Mouse (Mus musculus) urinary bladder, postnatal 36 days (tissue): ENCODE data around the gene Mrpl17.
A peak's percentile ranks its signal among the peaks of the same experiment; 100 is the strongest.

Experiments
- DNase-seq, 2 experiments: peaks; one replicate each; pipeline ENCODE4 v3.0.0; 2022; ENCODE audit warnings: low spot score in 2 of 2, mixed read lengths in 1 of 2

Mrpl17 gene

DNA sequence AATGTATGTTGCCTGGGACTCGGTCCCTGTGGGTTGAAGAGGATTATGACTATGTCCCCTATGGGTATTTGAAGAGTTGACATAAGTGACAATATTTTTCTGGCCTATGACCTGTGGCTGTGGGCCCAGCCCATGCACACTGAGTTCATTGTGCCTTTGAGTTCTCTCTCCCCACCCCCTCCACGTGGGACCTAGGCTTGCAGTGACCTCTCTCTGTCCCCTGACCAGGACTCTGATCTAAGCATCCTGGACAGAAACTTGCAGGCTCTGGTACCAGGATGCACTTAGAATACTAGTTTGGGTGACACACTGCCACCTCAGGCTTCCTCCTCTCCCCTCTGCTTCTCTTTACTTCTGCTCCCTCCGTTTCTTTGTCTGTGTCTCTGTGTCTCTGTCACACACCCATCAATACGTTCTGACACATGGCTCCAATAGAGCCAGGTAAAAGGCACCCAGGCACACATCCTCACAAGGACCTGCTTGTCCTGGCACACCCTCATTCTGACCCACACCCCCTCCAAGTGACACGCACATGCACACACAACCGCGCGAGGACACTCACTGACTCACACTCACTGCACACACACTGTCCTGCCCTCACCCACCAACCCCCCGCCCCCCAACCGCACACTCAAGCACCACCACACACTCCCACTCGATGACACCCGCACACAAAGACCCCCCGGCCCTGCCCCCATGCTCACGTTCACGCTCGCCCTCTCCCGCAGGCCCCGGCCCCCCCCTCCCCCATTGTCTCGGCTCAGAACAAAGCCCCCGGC is 24.2 kb downstream of the Mrpl17 start:
- DNase-seq: no peak

GRCm38 (mm10) chr7:105784556-105784955 is 26.3 kb downstream of the Mrpl17 start:
- DNase-seq: no peak

GRCm38 (mm10) chr7:105783861-105784260 is 27.0 kb downstream of the Mrpl17 start:
- no peak for DNase-seq

DNA sequence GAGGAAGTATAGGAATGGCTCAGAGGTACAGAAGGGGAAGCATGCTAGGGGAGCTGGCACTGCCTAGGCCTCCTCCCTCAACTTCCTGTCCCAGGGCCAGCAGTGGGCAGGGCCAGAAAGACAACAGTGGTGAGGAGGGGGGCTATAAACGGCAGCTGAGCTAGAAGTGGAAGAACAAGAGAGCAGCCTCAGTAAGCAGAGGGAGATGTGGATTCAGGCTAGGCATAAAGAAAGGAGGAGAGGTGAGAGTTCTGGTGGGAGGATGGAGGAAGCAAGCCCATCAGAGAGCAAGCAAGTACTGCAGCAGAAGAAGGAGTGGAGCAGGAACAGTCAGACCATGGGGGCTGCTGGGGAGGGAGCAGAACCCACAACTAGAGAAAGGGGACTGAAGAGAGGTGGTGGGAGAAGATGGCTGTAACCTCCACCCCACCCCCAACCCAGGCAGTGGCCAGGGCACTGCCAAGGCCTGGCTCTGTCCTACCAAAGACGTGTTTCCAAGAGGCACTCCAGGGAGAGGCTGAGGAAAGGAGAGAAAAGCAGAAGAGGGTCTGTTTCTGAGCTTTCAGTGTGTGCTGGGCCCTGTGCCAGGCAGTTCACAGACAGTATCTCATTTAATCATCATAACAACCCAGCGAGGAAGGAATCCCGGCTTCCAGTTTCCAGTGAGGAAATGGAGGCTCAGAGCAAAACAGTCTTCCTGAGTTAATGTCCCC is 32.2 kb downstream of the Mrpl17 start:
- DNase-seq: peak in 1 of 2 experiments; percentile 32

DNA sequence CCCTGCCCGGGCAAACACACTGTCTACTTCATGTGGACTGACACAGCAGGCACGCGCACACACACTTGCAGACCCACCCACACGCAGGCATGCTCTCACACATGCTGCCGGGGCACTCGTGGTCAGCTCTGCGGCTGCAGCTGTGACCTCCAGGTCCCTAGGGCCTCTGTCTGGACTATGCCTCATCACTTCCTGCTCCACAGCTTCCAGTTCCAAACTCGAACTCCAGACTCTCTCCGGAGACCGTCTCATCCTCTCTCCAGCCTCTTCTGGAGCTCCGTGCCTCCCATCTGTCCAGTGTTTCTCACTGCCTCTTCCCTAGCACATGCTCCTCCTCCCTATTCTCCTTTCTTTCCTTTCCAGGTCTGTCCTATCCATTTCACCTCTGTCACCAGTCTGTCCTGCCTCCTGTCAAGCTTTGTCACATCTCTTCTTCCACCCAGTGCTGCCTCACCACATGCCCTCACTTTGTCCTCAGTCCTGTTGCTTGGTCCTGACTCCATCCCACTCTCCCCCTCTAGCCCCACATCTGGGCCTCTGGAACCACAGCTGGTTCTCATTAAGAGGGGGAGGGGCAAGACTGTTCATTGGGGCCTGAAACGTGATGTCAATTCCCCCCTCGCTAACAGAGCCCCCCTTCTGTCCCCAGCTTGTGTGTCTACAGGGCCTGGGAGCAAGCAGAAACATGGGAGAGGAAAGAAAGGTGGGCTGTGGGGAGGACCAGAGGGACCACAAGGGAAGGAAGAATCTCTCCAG is 32.9 kb downstream of the Mrpl17 start:
- DNase-seq: peak in 1 of 2 experiments; percentile 35

GRCm38 (mm10) chr7:105777316-105777715 is 33.6 kb downstream of the Mrpl17 start:
- no peak for DNase-seq

- DNase-seq: no peak
Observed at GRCm38 (mm10) chr7:105776026-105776425, 34.9 kb downstream of the Mrpl17 start.

DNA sequence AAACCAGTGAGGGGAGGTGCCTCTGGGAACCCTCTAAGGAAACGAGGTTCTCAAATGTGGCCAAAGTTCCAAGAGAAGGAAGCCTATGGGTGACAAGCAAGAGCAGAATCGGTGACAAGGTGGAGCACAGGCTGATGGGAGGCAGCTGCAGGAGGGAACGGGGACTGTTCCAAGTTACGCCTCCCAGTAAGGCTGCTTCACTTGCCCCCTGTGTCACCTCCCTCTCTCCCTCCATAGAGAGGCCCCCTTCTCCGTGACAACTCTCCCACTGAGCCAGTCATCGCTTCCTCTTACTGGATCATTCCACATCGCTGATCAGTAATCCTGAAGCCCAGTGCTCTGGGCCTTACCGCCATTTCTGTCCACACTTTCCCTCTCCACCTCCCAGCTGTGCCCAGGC is 36.2 kb downstream of the Mrpl17 start:
- no peak for DNase-seq

GRCm38 (mm10) chr7:105773041-105773440 is 37.9 kb downstream of the Mrpl17 start:
- DNase-seq: no peak

- no peak for DNase-seq
Observed at GRCm38 (mm10) chr7:105772331-105772730, 38.6 kb downstream of the Mrpl17 start.

GRCm38 (mm10) chr7:105769959-105770358 is 40.9 kb downstream of the Mrpl17 start:
- DNase-seq: peak in 1 of 2 experiments; percentile 41

DNA sequence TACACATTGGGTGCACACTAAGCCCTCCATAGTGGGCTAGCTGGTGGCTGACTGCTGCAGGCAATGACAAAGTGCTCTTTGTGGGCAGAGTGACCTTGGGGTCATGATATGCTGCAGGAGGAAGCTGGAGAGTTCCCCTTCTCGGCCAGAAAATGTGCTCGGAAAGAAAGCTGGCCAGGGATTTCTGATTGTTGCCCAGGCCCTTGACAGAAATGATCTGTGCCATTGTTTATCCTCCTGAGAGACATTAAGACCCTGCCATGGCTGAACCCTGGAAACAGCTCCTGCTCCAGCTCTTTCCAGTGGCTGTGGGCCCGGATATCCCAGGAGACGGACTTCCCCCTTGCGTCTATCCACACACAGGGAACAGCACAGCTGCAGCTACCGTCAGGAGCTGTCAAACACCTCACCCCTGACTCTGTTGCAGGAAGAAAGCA is 43.2 kb downstream of the Mrpl17 start:
- DNase-seq: no peak

GRCm38 (mm10) chr7:105764331-105764730 is 46.6 kb downstream of the Mrpl17 start:
- no peak for DNase-seq

GRCm38 (mm10) chr7:105762517-105763270 is 48.2 kb downstream of the Mrpl17 start:
- DNase-seq: no peak

DNA sequence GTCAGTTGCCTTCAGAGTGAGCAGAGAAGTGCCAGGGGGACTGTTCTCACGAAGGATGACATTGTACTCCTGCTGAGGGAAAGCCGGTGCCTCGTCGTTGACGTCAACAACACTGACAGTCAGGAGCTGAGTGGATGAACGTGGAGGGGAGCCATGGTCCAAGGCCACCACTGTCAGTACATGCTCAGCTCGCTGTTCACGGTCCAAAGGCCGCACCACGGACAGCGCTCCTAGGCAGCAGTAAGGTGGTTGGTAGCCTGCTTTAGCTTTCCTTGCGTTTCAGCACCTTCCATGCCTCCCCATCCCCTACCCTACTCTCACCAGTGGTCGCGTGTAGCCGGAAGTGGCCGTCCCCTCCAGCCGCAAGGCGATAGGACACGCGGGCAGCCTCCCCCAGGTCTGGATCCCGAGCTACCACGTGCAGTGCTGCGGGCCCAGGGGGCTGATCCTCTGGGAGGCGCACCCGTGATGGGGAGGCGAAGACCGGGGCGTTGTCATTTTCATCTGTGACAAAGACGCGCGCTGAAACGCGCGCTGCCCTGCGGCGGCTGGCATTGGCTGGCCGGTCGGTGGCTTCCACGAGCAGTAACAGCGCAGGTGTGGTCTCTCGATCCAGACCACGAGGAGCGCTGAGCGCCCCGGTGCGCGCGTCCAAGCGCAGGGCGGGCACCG is 49.0 kb downstream of the Mrpl17 start:
- DNase-seq: no peak

DNA sequence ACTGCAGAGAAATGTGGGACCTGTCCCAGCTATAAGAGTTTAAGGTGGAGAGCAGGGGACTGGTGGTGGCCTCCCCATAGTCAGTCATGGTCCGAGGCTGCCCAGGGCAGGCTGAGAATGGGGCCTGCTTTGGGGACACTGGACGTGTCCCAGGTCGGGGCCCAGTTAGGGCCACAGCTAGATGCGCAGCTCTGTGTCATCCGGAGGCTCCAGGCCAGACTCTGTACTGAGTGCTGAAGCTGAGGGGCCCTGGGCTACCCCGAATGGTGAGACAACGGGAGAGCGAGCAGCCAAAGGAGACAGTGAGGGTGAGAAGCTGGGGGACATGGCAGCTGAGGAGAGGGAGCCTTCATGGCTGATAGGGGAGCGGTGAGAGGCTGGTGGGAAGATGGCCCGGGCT is 57.6 kb downstream of the Mrpl17 start:
- no peak for DNase-seq
